Mouse (Mus musculus): ENCODE results near the gene Nudt7. TPM values are rescaled to one million over a fixed set of nuclear protein-coding genes. Genes with fewer than 3 reads are reported as not detected.

The Nudt7 gene
- polyA plus RNA-seq, 1 experiment from 2014 or later: 20.3 TPM

GRCm38 (mm10) chr8:114115076-114115475 lies 18.3 kb upstream of the Nudt7 start:
- Histone ChIP-seq H3K4me1 (ENCODE audit: control insufficient read depth, insufficient read depth, low read length) (no peaks in the 10 kb centered on the region), H3K9me3 (replicated peaks; ENCODE audit: control insufficient read depth, low read length) (no peaks in the 10 kb centered on the region), H3K9ac (ENCODE audit: low read length) (no peak overlapping the region), H3K36me3 (ENCODE audit: control insufficient read depth, insufficient read depth, low read length) (no peaks in the 10 kb centered on the region), H3K27me3 (ENCODE audit: control insufficient read depth, insufficient read depth, low read length) (no peaks in the 10 kb centered on the region), H3K27ac (ENCODE audit: low read length) (no peak overlapping the region), H3K4me2 (ENCODE audit: low read depth, low read length) (no peak overlapping the region), H3K4me3 (replicated peaks; ENCODE audit: low read length) (no peak overlapping the region)
- no peak for ATAC-seq (ENCODE audit: insufficient read depth, low FRiP score)
- WGBS: 50% methylated on average over 1 of the region's 1 CpGs

GRCm38 (mm10) chr8:114116049-114116448 lies 17.3 kb upstream of the Nudt7 start:
- H3K4me3 ChIP-seq (replicated peaks; ENCODE audit: low read length): no peak overlapping the region
- H3K4me2 ChIP-seq (ENCODE audit: low read depth, low read length): no peak overlapping the region
- no peaks in the 10 kb centered on the region for H3K9me3 ChIP-seq (replicated peaks; ENCODE audit: control insufficient read depth, low read length)
- no peak overlapping the region for H3K27ac ChIP-seq (ENCODE audit: low read length)
- H3K27me3 ChIP-seq (ENCODE audit: control insufficient read depth, insufficient read depth, low read length): no peaks in the 10 kb centered on the region
- ATAC-seq (ENCODE audit: insufficient read depth, low FRiP score): no peak
- H3K4me1 ChIP-seq (ENCODE audit: control insufficient read depth, insufficient read depth, low read length): no peaks in the 10 kb centered on the region
- H3K9ac ChIP-seq (ENCODE audit: low read length): no peak overlapping the region
- WGBS: 7% methylated on average over 2 of the region's 2 CpGs
- no peaks in the 10 kb centered on the region for H3K36me3 ChIP-seq (ENCODE audit: control insufficient read depth, insufficient read depth, low read length)

GRCm38 (mm10) chr8:114117439-114117838 lies 15.9 kb upstream of the Nudt7 start:
- no peak for ATAC-seq (ENCODE audit: insufficient read depth, low FRiP score)
- no peak overlapping the region for H3K4me3 ChIP-seq (replicated peaks; ENCODE audit: low read length)
- H3K4me2 ChIP-seq (ENCODE audit: low read depth, low read length): no peak overlapping the region
- H3K27ac ChIP-seq (ENCODE audit: low read length): no peak overlapping the region
- no peaks in the 10 kb centered on the region for H3K27me3 ChIP-seq (ENCODE audit: control insufficient read depth, insufficient read depth, low read length)
- no peaks in the 10 kb centered on the region for H3K9me3 ChIP-seq (replicated peaks; ENCODE audit: control insufficient read depth, low read length)
- H3K9ac ChIP-seq (ENCODE audit: low read length): no peak overlapping the region
- no peaks in the 10 kb centered on the region for H3K36me3 ChIP-seq (ENCODE audit: control insufficient read depth, insufficient read depth, low read length)
- H3K4me1 ChIP-seq (ENCODE audit: control insufficient read depth, insufficient read depth, low read length): no peaks in the 10 kb centered on the region

GRCm38 (mm10) chr8:114121781-114122180 lies 11.6 kb upstream of the Nudt7 start:
- WGBS: 68% methylated on average over 1 of the region's 1 CpGs
- no peak for ATAC-seq (ENCODE audit: insufficient read depth, low FRiP score)
- no peak overlapping the region for H3K9ac ChIP-seq (ENCODE audit: low read length)

DNA sequence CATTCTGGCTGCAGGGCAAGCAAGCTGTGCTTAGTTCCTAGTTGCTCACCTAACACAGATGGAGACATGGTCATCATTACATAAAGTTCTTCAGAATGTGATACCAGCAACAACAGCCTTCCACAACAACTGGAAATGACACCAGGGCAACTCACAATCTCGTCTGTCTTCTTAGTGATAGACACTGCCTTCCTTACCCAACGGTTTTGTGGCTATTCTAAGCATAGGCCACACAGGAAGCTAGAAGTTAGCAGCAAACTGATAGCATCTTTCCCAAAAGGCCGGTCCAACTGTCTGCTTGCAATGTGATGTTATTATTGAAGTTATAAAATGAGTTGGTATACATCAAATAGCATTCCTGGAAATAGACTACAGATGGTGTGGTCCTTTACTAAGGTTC lies 9.7 kb upstream of the Nudt7 start:
- no peak overlapping the region for H3K4me2 ChIP-seq (ENCODE audit: low read depth, low read length)
- no peaks in the 10 kb centered on the region for H3K27me3 ChIP-seq (ENCODE audit: control insufficient read depth, insufficient read depth, low read length)
- no peaks in the 10 kb centered on the region for H3K9me3 ChIP-seq (replicated peaks; ENCODE audit: control insufficient read depth, low read length)
- no peak overlapping the region for H3K27ac ChIP-seq (ENCODE audit: low read length)
- H3K4me3 ChIP-seq (replicated peaks; ENCODE audit: low read length): no peak overlapping the region
- no peak overlapping the region for H3K9ac ChIP-seq (ENCODE audit: low read length)
- H3K4me1 ChIP-seq (ENCODE audit: control insufficient read depth, insufficient read depth, low read length): no peaks in the 10 kb centered on the region
- no peaks in the 10 kb centered on the region for H3K36me3 ChIP-seq (ENCODE audit: control insufficient read depth, insufficient read depth, low read length)
- 57% methylated on average over 3 of the region's 3 CpGs for WGBS
- ATAC-seq (ENCODE audit: insufficient read depth, low FRiP score): no peak

More at GRCm38 (mm10) chr8:114121781-114122180, 11.6 kb upstream of the Nudt7 start:
- no peak overlapping the region for H3K4me3 ChIP-seq (replicated peaks; ENCODE audit: low read length)
- H3K4me1 ChIP-seq (ENCODE audit: control insufficient read depth, insufficient read depth, low read length): no peaks in the 10 kb centered on the region
- no peak overlapping the region for H3K4me2 ChIP-seq (ENCODE audit: low read depth, low read length)
- H3K9me3 ChIP-seq (replicated peaks; ENCODE audit: control insufficient read depth, low read length): no peaks in the 10 kb centered on the region
- H3K36me3 ChIP-seq (ENCODE audit: control insufficient read depth, insufficient read depth, low read length): no peaks in the 10 kb centered on the region
- no peak overlapping the region for H3K27ac ChIP-seq (ENCODE audit: low read length)
- H3K27me3 ChIP-seq (ENCODE audit: control insufficient read depth, insufficient read depth, low read length): no peaks in the 10 kb centered on the region

DNA sequence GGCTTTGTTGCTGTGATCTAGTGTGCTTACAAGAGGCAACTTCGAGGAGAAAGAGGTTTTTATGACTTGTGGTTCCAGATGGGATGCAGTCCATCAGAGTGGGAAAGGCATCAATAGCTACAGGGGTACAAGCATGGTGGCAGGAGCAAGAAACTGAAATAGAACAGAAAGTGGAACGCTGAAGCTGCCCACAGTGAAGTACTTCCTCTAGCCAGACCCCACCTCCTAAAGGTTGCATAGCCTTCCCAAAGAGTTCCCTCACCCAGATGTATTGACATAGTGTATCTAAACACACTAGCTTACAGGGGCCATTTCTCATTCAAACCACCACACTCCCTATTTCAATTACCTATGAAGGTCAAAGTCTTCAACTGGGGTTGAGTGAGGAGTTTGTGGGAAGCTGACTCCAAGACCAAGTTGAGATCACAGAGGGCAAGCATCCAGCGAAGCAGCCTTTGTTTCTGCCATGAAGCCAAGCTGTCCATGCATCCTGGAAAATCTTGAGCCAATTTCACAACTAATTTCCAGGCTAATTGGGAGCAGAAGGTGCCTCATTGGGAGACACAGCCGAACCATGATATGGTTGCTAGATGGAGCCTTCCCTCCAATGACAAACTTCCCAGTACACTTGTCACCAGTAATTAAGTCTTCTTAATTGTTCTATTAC lies 9.1 kb upstream of the Nudt7 start:
- Histone ChIP-seq H3K27ac (ENCODE audit: low read length) (no peak overlapping the region), H3K9me3 (replicated peaks; ENCODE audit: control insufficient read depth, low read length) (no peaks in the 10 kb centered on the region), H3K27me3 (ENCODE audit: control insufficient read depth, insufficient read depth, low read length) (no peaks in the 10 kb centered on the region), H3K36me3 (ENCODE audit: control insufficient read depth, insufficient read depth, low read length) (no peaks in the 10 kb centered on the region), H3K4me1 (ENCODE audit: control insufficient read depth, insufficient read depth, low read length) (no peaks in the 10 kb centered on the region), H3K4me2 (ENCODE audit: low read depth, low read length) (no peak overlapping the region), H3K4me3 (replicated peaks; ENCODE audit: low read length) (no peak overlapping the region), H3K9ac (ENCODE audit: low read length) (no peak overlapping the region)
- ATAC-seq (ENCODE audit: insufficient read depth, low FRiP score): no peak
- 82% methylated on average over 4 of the region's 4 CpGs for WGBS

DNA sequence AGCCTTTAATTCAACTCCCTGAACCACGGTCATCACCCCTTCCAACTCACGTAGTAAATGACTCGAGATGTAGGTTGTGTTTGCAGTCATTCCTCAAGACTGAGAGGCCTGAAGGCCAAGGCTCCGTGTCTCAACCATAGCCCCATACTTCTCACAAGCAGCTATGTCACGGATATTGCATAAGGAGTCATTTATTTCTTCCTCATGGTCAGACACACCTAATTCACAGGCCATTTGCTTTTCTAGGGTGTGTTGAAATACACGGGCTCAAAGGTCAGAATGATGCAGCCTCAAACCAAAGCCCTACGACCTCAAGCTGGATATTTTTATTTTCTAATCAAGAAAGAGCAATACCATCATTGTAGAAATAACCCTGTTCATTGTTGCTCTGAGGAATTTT lies 2.5 kb upstream of the Nudt7 start:
- Histone ChIP-seq H3K4me1 (ENCODE audit: control insufficient read depth, insufficient read depth, low read length) (peaks cover 6% of the 10 kb centered on the region), H3K4me3 (replicated peaks; ENCODE audit: low read length) (no peak overlapping the region), H3K9me3 (replicated peaks; ENCODE audit: control insufficient read depth, low read length) (no peaks in the 10 kb centered on the region), H3K36me3 (ENCODE audit: control insufficient read depth, insufficient read depth, low read length) (no peaks in the 10 kb centered on the region), H3K4me2 (ENCODE audit: low read depth, low read length) (no peak overlapping the region), H3K27ac (ENCODE audit: low read length) (no peak overlapping the region), H3K9ac (ENCODE audit: low read length) (no peak overlapping the region), H3K27me3 (ENCODE audit: control insufficient read depth, insufficient read depth, low read length) (no peaks in the 10 kb centered on the region)
- ATAC-seq (ENCODE audit: insufficient read depth, low FRiP score): no peak
- WGBS: 77% methylated on average over 7 of the region's 7 CpGs

DNA sequence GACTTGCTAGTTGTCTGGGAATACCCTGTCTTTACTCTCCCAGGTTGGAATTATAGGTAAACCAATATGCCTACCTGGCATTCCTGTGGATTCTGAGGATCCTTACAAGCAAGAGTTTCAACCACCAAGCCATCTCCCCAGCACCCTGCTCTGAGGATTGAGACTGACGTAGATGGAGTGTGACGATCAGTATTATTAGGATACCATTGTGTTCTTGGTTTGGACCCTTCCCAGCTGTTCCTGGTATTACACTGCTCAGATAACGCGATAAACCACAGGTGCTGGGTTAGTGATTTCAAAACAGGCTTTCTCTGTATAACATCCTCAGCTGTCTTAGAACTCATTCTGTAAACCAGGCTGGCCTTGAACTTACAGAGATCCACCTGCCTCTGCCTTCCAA lies 1.9 kb upstream of the Nudt7 start:
- 91% methylated on average over 4 of the region's 4 CpGs for whole genome bisulfite sequencing
- ATAC-seq (ENCODE audit: insufficient read depth, low FRiP score): no peak
- no peak overlapping the region for H3K27ac ChIP-seq (ENCODE audit: low read length)

GRCm38 (mm10) chr8:114133050-114133509 lies 277 bp upstream of the Nudt7 start:
- WGBS: 16% methylated on average over 14 of the region's 14 CpGs
- H3K9me3 ChIP-seq (replicated peaks; ENCODE audit: control insufficient read depth, low read length): no peaks in the 10 kb centered on the region
- peak overlapping the region; percentile 71 for H3K4me3 ChIP-seq (replicated peaks; ENCODE audit: low read length)
- no peak overlapping the region for H3K27ac ChIP-seq (ENCODE audit: low read length)
- ATAC-seq (ENCODE audit: insufficient read depth, low FRiP score): no peak
- peaks cover 6% of the 10 kb centered on the region for H3K4me1 ChIP-seq (ENCODE audit: control insufficient read depth, insufficient read depth, low read length)
- no peaks in the 10 kb centered on the region for H3K36me3 ChIP-seq (ENCODE audit: control insufficient read depth, insufficient read depth, low read length)
- H3K27me3 ChIP-seq (ENCODE audit: control insufficient read depth, insufficient read depth, low read length): no peaks in the 10 kb centered on the region
- H3K4me2 ChIP-seq (ENCODE audit: low read depth, low read length): peak overlapping the region; percentile 84
- no peak overlapping the region for H3K9ac ChIP-seq (ENCODE audit: low read length)

More for the DNA sequence above, 1.9 kb upstream of the Nudt7 start:
- no peak overlapping the region for H3K9ac ChIP-seq (ENCODE audit: low read length)
- peaks cover 6% of the 10 kb centered on the region for H3K4me1 ChIP-seq (ENCODE audit: control insufficient read depth, insufficient read depth, low read length)
- no peak overlapping the region for H3K4me2 ChIP-seq (ENCODE audit: low read depth, low read length)
- no peaks in the 10 kb centered on the region for H3K27me3 ChIP-seq (ENCODE audit: control insufficient read depth, insufficient read depth, low read length)
- H3K9me3 ChIP-seq (replicated peaks; ENCODE audit: control insufficient read depth, low read length): no peaks in the 10 kb centered on the region
- H3K4me3 ChIP-seq (replicated peaks; ENCODE audit: low read length): no peak overlapping the region
- H3K36me3 ChIP-seq (ENCODE audit: control insufficient read depth, insufficient read depth, low read length): no peaks in the 10 kb centered on the region

Measured in stomach, embryonic 16.5 days (tissue).